Mouse (Mus musculus) erythroblast, embryonic 14.5 days (primary cell): Measurements from ENCODE around the gene Kansl1. TPM values are rescaled to one million over a fixed set of nuclear protein-coding genes. Genes with fewer than 3 reads are reported as not detected.
"Not testable (repeated sequence)": the region's sequence is repeated elsewhere in the genome, so short reads cannot be mapped to it uniquely, and the experiment has no call there.

Source experiments
- H3K27me3 ChIP-seq: 2 replicates; pipeline ENCODE4 v1.6.1; 2012; ENCODE audit warnings: inconsistent platforms; ENCODE audit not compliant: control insufficient read depth
- H3K36me3 ChIP-seq: 2 replicates; pipeline ENCODE4 v1.6.1; 2012; ENCODE audit warnings: mild to moderate bottlenecking, inconsistent platforms; ENCODE audit not compliant: control insufficient read depth
- H3K4me1 ChIP-seq: 2 replicates; pipeline ENCODE4 v1.6.1; 2012; ENCODE audit warnings: inconsistent platforms; ENCODE audit not compliant: control insufficient read depth
- H3K4me3 ChIP-seq: replicated peaks from 2 replicates; pipeline ENCODE3; 2012; ENCODE audit warnings: moderate library complexity, mild to moderate bottlenecking, inconsistent platforms
- H3K9me3 ChIP-seq: 2 replicates; pipeline ENCODE4 v1.6.1; 2012; ENCODE audit warnings: low read length, inconsistent platforms, mixed read lengths; ENCODE audit not compliant: control insufficient read depth
- GATA1 ChIP-seq: IDR thresholded peaks from 2 replicates; pipeline ENCODE4 v1.6.1; 2012; ENCODE audit warnings: low read length, inconsistent platforms, mixed read lengths
- TAL1 ChIP-seq: IDR thresholded peaks from 3 replicates; pipeline ENCODE4 v1.6.1; 2012; ENCODE audit warnings: low read length, inconsistent platforms, mixed read lengths
- polyA plus RNA-seq: library from polyadenylated mRNA; stranded (reverse); fragments of >175 nt; gene quantifications from 2 replicates; pipeline ENCODE4 v1.2.3, GENCODE M21; 2012

The Kansl1 gene
- polyA plus RNA-seq, 1 experiment: 7.5 TPM

DNA sequence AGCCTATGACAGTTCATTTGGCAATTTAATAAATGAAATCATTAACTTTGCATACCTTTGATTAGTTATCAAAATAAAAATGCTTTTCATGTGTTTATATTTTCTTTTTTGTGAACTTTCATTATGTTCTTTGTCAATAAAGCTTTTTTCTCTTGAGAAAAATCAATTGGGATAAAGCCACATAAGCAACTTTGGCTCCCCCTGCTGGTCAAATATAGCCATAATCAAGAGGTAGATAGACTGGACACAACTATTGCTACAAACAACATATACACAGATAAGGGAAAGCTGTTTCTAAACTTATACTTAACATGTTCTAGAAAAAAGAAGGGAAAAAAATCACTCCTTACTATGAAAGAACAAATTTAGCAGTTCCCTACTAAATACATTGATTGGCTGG, 7.1 kb downstream of the Kansl1 start:
- Histone ChIP-seq H3K9me3 (no peaks in the 10 kb centered on the region), H3K36me3 (peaks cover 5% of the 10 kb centered on the region), H3K4me3 (no peak overlapping the region), H3K27me3 (no peaks in the 10 kb centered on the region), H3K4me1 (peaks cover under 1% of the 10 kb centered on the region)
- TF ChIP-seq GATA1 (no peak), TAL1 (no peak)

GRCm38 (mm10) chr11:104459671-104460070, 9.0 kb downstream of the Kansl1 start:
- no peak for TF ChIP-seq TAL1
- no peak for TF ChIP-seq GATA1
- Histone ChIP-seq H3K27me3 (no peaks in the 10 kb centered on the region), H3K36me3 (peaks cover 4% of the 10 kb centered on the region), H3K9me3 (no peaks in the 10 kb centered on the region), H3K4me1 (no peaks in the 10 kb centered on the region; the same call in 1 of the 2 replicates), H3K4me3 (no peak overlapping the region)

DNA sequence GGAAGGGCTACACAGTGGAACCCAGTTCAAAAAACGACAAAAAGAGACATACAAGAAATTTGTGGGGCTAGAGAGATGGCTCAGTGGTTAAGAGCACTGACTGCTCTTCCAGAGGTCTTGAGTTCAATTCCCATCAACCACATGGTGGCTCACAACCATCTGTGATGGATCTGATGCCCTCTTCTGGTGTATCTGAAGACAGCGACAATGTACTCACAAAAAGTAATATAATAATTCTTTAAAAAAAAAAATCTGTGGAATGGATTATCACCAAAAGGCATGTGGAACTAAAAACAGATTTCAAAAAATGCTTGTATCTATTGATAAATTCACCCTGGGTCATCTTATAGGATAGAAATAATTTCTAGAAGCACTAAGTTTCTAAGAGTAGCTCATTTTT, 10.2 kb downstream of the Kansl1 start:
- no peaks in the 10 kb centered on the region for H3K9me3 ChIP-seq
- no peaks in the 10 kb centered on the region for H3K27me3 ChIP-seq
- TF ChIP-seq TAL1: no peak
- TF ChIP-seq GATA1: no peak
- H3K36me3 ChIP-seq: no peaks in the 10 kb centered on the region; the same call in none of the 2 replicates
- no peak overlapping the region for H3K4me3 ChIP-seq
- no peaks in the 10 kb centered on the region; the same call in 1 of the 2 replicates for H3K4me1 ChIP-seq

- no peak overlapping the region for H3K4me3 ChIP-seq
Observed at GRCm38 (mm10) chr11:104452709-104453108, 16.0 kb downstream of the Kansl1 start.

DNA sequence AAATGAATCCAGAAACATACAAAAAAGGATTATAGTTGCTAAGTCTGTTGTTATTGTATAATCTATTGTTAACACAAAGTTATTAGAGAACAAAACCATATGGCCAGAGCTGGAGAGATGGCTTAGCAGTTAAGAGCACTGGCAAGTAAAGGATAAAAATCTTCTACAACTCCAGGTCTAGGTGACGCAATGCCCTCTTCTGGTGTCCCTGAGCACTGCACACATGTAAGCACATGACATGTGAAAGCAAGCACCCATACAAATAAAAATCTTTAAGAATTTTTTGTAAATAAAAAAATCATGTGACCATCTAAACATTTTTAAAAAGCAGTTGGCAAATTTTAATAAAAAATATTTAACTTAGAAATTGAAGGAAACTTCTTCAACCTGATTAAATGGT, 17.4 kb downstream of the Kansl1 start:
- H3K27me3 ChIP-seq: no peaks in the 10 kb centered on the region
- H3K36me3 ChIP-seq: no peaks in the 10 kb centered on the region; the same call in 1 of the 2 replicates
- peaks cover 33% of the 10 kb centered on the region for H3K4me1 ChIP-seq
- TF ChIP-seq TAL1: no peak
- TF ChIP-seq GATA1: no peak
- H3K9me3 ChIP-seq: no peaks in the 10 kb centered on the region
- H3K4me3 ChIP-seq: no peak overlapping the region

More at GRCm38 (mm10) chr11:104452709-104453108, 16.0 kb downstream of the Kansl1 start:
- TF ChIP-seq GATA1: no peak
- TF ChIP-seq TAL1: no peak
- Histone ChIP-seq H3K9me3 (no peaks in the 10 kb centered on the region), H3K36me3 (no peaks in the 10 kb centered on the region), H3K27me3 (no peaks in the 10 kb centered on the region), H3K4me1 (peaks cover 21% of the 10 kb centered on the region)

DNA sequence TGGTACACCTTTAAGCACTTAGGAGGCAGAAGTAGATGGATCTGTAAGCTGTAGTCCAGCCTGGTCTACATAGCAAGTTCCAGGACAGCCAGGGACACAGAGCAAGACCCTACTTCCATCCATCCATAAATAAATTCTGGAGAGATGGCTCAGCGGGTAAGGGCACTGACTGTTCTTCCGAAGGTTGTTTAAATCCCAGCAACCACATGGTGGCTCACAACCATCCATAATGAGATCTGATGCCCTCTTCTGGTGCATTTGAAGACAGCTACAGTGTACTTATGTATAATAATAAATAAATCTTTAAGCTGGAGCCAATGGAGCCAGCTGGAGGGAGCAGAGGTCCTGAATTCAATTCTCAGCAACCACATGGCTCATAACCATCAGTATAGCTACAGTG, 20.2 kb downstream of the Kansl1 start:
- H3K27me3 ChIP-seq, H3K9me3 ChIP-seq, H3K36me3 ChIP-seq, H3K4me3 ChIP-seq: not testable (repeated sequence)
- H3K4me1 ChIP-seq: peaks cover 52% of the 10 kb centered on the region

GRCm38 (mm10) chr11:104445538-104445937, 23.1 kb downstream of the Kansl1 start:
- Histone ChIP-seq H3K36me3 (no peaks in the 10 kb centered on the region; the same call in 1 of the 2 replicates), H3K27me3 (no peaks in the 10 kb centered on the region), H3K4me3 (no peak overlapping the region), H3K9me3 (no peaks in the 10 kb centered on the region), H3K4me1 (peaks cover 45% of the 10 kb centered on the region)
- TF ChIP-seq GATA1: no peak

DNA sequence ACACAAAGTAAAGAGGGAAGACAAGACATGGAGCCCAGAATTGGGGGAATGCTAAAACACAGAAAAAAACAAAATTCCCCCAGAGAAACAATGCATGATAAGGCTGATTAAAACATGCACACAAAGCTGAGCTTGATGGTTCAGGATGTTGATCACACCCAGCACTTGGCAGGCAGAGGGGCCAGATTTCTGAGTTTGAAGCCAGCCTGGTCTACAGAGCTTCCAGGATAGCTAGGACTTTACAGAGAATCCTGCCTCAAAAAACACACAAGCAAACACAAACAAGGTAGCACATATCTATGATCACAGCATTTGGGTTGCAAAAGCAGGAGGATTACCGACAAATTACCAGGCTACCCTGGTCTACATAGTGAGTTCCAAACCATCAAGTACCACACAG, 23.6 kb downstream of the Kansl1 start:
- H3K9me3 ChIP-seq: no peaks in the 10 kb centered on the region
- TF ChIP-seq GATA1 (no peak), TAL1 (no peak)

GRCm38 (mm10) chr11:104443359-104443758, 25.3 kb downstream of the Kansl1 start:
- Histone ChIP-seq H3K4me3 (peak overlapping the region; percentile 90), H3K27me3 (no peaks in the 10 kb centered on the region), H3K4me1 (peaks cover 64% of the 10 kb centered on the region), H3K36me3 (no peaks in the 10 kb centered on the region; the same call in 1 of the 2 replicates), H3K9me3 (no peaks in the 10 kb centered on the region)
- TF ChIP-seq GATA1: no peak
- no peak for TF ChIP-seq TAL1

More for the DNA sequence above, 23.6 kb downstream of the Kansl1 start:
- Histone ChIP-seq H3K4me3 (no peak overlapping the region), H3K27me3 (no peaks in the 10 kb centered on the region), H3K36me3 (no peaks in the 10 kb centered on the region; the same call in 1 of the 2 replicates), H3K4me1 (peaks cover 48% of the 10 kb centered on the region)

DNA sequence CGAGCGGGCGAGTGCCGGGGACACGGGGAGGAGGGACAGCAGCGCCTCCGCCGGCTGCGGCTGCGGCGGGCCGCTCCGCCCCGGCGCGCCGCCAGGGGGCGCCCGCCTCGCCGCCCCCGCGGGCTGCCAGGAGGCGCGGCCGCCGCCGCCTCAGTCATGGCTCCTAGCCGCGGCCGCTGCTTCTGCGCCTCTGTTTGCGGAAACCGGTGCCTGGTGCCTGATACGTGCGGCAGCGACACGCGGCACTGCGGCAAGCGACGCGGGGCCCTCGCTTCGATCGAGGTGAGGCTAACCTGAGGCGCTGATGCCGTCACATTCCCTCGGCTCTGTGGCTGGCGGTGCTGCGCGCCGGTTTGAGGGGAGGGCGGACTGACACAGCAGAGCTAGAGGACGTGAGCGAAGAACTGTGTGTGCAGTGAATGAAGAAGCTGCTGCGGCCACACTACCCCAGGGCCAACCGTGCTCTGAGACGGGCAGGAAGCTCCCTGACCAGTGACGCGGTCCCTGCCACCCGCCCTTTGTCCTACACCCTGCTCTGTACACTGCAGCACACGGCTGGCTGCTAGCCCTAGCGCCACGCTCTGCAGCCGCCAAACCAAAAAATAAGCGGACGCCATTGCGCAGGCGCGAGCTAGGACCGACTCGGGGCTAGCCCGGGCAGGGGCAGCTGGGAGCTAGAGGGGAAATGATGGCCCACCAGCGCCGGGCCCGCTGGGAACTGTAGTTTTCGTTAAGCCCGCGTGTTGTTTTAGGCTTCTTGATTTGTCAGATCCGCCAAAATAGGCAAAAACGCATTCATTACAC, 26.1 kb downstream of the Kansl1 start:
- Histone ChIP-seq H3K36me3 (no peaks in the 10 kb centered on the region; the same call in 1 of the 2 replicates), H3K4me1 (peaks cover 68% of the 10 kb centered on the region), H3K4me3 (peak overlapping the region; percentile 90), H3K27me3 (no peaks in the 10 kb centered on the region), H3K9me3 (no peaks in the 10 kb centered on the region)
- no peak for TF ChIP-seq TAL1
- TF ChIP-seq GATA1: no peak
